Mouse (Mus musculus) hindbrain, embryonic 11.5 days (tissue): ENCODE measurements around the gene Gm5127. TPM values are rescaled to one million over a fixed set of nuclear protein-coding genes. Genes with fewer than 3 reads are reported as not detected.
A peak's percentile ranks its signal among the peaks of the same experiment; 100 is the strongest.

ENCODE experiments used
- ATAC-seq: fragments of 200-750 bp; cut with Nextera tagmentation; 2 replicates; pipeline ENCODE4 v1.8.0; 2017; ENCODE audit warnings: mild to moderate bottlenecking, moderate TSS enrichment, moderate library complexity; ENCODE audit not compliant: low FRiP score
- DNase-seq: peaks from one replicate; pipeline ENCODE4 v3.0.0-alpha.2; 2015; ENCODE audit warnings: low spot score
- H3K27ac ChIP-seq: fragments of 300-500 bp; sonication (generic); 2 replicates; pipeline ENCODE4 v1.5.1; 2014; ENCODE audit warnings: mild to moderate bottlenecking, low read depth, low read length
- H3K27me3 ChIP-seq: fragments of 300-500 bp; sonication (generic); 2 replicates; pipeline ENCODE4 v1.6.1; 2014; ENCODE audit warnings: mild to moderate bottlenecking, low read length, moderate library complexity, mixed read lengths; ENCODE audit not compliant: control insufficient read depth, insufficient read depth
- H3K36me3 ChIP-seq: fragments of 300-500 bp; sonication (generic); 2 replicates; pipeline ENCODE4 v1.6.1; 2014; ENCODE audit warnings: mild to moderate bottlenecking, low read length, moderate library complexity, mixed read lengths; ENCODE audit not compliant: control insufficient read depth, insufficient read depth
- H3K4me1 ChIP-seq: fragments of 300-500 bp; sonication (generic); replicated peaks from 2 replicates; pipeline ENCODE4 v1.6.1; 2014; ENCODE audit warnings: low read length, mixed read lengths; ENCODE audit not compliant: control insufficient read depth, insufficient read depth
- H3K4me2 ChIP-seq: fragments of 300-500 bp; sonication (generic); replicated peaks from 2 replicates; pipeline ENCODE4 v1.6.1; 2014; ENCODE audit warnings: mild to moderate bottlenecking, low read depth, low read length
- H3K4me3 ChIP-seq: fragments of 300-500 bp; sonication (generic); 2 replicates; pipeline ENCODE4 v1.5.1; 2014; ENCODE audit warnings: low read depth, low read length
- H3K9ac ChIP-seq: fragments of 300-500 bp; sonication (generic); 2 replicates; pipeline ENCODE4 v1.6.1; 2014; ENCODE audit warnings: low read depth, low read length
- H3K9me3 ChIP-seq: fragments of 300-500 bp; sonication (generic); 2 replicates; pipeline ENCODE4 v1.6.1; 2016; ENCODE audit warnings: low read length; ENCODE audit not compliant: control insufficient read depth
- WGBS: fragments of 180-500 bp; shearing (Covaris S2); extraction: QIAGEN DNeasy Blood & Tissue Kit; methylation state at CpG from one replicate; pipeline ENCODE4 v1.1.7; 2014; 5-methylcytosine and 5-hydroxymethylcytosine counted together
- polyA plus RNA-seq: library from polyadenylated mRNA; unstranded; fragments of >200 nt; fragmentation: Nextera tagmentation; extraction: Ambion mirVana; gene quantifications from 2 replicates; pipeline ENCODE4 v1.2.1, GENCODE M21; 2014

Gene Gm5127
- polyA plus RNA-seq, 1 experiment from 2014 or later: 1.7 TPM

DNA sequence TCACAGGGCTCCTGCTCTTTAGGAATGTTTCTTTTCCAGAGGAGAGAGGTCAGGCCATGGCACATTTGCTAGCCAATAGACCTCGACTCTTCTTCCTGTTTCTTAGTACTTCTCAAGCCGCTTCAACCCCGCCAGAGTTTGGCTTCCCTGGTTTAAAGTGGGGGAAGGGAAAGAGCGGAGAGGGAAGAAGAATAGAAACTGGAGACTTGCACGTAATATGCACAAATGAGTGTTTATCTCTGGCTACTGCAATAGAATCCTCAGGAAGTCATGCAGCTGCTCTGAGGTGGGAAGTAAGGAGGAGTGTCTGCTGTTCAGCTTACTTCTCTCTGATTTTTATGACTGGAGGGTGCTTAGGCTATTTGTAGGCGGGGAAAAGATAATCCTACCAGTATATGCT lies 20.4 kb downstream of the Gm5127 start, which contains the start of gene Cysltr1:
Cysltr1 (minus strand) TSS at position 294 of the 400 bp plus-strand sequence.
- DNase-seq: peak; percentile 5
- Histone ChIP-seq H3K4me2 (no peak within 1 kb of the TSS), H3K9me3 (no peaks in the 10 kb centered on the region), H3K9ac (no peak within 1 kb of the TSS), H3K36me3 (no peaks in the 10 kb centered on the region), H3K4me3 (no peak within 1 kb of the TSS), H3K4me1 (no peaks in the 10 kb centered on the region), H3K27me3 (no peaks in the 10 kb centered on the region), H3K27ac (no peak within 1 kb of the TSS)
- no peak for ATAC-seq
- WGBS: 29% methylated on average over 6 of the region's 6 CpGs

DNA sequence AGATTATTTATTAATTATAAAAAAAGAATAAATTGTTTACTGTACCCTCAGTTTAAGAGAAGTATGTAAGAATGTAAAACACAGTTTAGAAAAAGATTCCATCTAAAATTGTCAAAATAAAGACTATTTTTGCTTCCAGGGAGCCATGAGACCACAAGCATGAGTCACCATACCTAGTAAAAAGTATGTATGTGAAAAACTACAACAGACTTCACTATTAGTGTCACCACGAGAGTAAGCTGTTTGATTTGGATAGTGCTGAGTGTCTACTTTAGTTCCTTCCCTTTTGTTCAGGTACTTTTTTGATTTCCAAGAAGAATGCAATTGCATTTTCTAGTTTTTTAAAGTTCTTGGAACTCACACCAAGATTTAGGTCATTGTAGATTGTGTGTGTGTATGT lies 39.5 kb downstream of the Gm5127 start:
- H3K9ac ChIP-seq: no peak overlapping the region
- no peaks in the 10 kb centered on the region for H3K36me3 ChIP-seq
- H3K9me3 ChIP-seq: no peaks in the 10 kb centered on the region
- no peaks in the 10 kb centered on the region for H3K27me3 ChIP-seq
- H3K4me1 ChIP-seq: no peaks in the 10 kb centered on the region
- DNase-seq (no peak), ATAC-seq (no peak)
- 73% methylated on average over 1 of the region's 1 CpGs for WGBS
- no peak overlapping the region for H3K27ac ChIP-seq
- H3K4me3 ChIP-seq: no peak overlapping the region
- H3K4me2 ChIP-seq: no peak overlapping the region

DNA sequence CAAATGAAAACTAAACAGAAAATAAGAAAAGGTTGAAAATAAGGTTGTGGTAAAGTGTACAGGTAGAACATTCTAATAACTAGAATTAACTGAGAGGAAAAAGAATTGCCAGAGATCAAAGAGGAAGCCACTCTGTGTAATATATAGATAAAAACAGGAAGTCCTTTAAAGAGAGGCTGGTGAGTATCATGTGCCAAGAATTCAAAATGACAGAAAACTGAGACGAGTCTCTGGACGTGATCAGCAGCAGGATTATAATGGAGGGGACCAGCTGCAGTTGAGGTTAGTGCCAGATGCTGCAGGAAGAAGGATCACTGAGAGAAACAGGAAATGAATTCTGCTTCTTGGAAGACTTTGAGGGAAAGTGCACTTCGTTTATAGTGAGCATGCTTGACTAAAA lies 40.7 kb downstream of the Gm5127 start:
- ATAC-seq: no peak
- H3K4me3 ChIP-seq: no peak overlapping the region
- H3K9ac ChIP-seq: no peak overlapping the region
- no peak overlapping the region for H3K4me2 ChIP-seq
- no peak overlapping the region for H3K27ac ChIP-seq
- no peaks in the 10 kb centered on the region for H3K4me1 ChIP-seq
- H3K27me3 ChIP-seq: no peaks in the 10 kb centered on the region
- no peaks in the 10 kb centered on the region for H3K9me3 ChIP-seq
- no peaks in the 10 kb centered on the region for H3K36me3 ChIP-seq
- no peak for DNase-seq
- 67% methylated on average over 3 of the region's 3 CpGs for whole genome bisulfite sequencing

DNA sequence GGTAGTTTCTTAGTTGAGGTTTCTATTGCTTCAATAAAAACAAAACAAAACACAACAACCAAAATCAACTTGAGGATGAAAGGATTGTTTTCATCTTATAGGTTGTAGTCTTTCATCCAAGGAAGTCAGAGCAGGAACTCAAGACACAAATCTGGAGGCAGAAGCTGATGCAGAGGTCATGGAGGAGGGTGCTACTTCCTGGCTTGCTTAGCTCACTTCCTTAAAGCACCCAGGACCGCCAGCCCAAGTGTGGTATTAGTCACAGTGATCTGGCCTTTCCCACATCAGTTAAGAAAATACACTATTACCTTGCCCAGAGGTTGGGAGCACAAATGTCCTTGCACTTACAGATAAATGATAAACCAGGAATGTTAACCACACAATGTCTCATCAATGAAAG lies 45.5 kb downstream of the Gm5127 start:
- Histone ChIP-seq H3K4me1 (no peaks in the 10 kb centered on the region), H3K4me3 (no peak overlapping the region), H3K27me3 (no peaks in the 10 kb centered on the region), H3K27ac (no peak overlapping the region), H3K9me3 (no peaks in the 10 kb centered on the region), H3K36me3 (no peaks in the 10 kb centered on the region), H3K4me2 (no peak overlapping the region), H3K9ac (no peak overlapping the region)
- ATAC-seq (no peak), DNase-seq (no peak)
- WGBS: 71% methylated on average over 1 of the region's 1 CpGs

DNA sequence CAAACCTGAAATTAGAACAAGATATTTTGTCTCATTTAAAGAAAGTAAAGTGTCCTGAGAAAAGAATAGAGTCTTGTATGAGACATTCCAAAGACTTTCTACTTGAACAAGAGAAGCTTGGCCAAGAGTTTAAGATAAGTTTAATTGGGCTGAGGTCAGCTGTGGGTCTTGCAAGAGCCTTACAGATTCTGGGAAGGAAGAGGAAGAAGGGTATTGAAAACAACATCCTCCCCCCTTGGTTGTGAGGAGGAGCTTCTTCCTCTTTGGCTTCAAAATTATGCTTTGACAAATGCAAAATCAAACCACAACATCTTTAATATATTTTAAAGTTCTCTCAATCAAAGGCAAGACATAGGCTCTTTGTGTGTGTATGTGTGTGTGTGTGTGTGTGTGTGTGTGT lies 50.6 kb downstream of the Gm5127 start:
- Histone ChIP-seq H3K4me1 (no peaks in the 10 kb centered on the region), H3K9ac (no peak overlapping the region), H3K4me3 (no peak overlapping the region), H3K27ac (no peak overlapping the region), H3K4me2 (no peak overlapping the region), H3K27me3 (no peaks in the 10 kb centered on the region), H3K9me3 (no peaks in the 10 kb centered on the region), H3K36me3 (no peaks in the 10 kb centered on the region)
- ATAC-seq (no peak), DNase-seq (no peak)

DNA sequence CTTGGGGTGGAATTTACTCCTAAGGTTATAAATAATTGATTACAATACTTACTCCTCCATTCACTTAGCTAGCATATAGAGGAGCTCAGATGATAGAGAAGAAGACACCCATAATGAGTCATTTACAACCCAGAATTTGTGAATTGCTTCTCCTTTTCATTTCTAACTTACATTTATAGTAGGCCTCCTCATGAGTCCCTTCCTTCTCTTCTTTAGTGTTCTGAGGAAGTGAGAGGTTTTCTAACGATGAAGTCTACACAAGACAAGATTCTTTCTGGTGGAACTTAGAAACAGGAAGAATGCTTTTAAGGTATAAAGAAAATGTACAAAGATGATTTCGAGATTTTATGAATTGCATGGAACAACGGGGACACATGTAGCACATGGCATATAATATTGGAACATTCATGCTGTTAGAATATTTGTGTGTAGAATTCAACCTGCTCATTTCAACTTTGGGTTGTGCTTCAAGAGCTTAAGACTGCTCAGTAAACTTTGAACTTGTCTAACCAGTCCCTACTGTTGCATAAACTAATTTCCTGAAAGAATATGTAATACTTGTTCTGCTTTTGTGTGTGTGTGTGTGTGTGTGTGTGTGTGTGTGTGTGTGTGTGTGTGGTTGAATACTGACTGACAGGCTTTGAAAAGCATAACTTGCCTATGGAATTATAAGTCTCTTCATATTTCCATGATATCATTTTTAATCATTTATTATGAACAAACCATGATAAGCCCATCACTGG lies 52.0 kb downstream of the Gm5127 start:
- H3K4me1 ChIP-seq: no peaks in the 10 kb centered on the region
- H3K27me3 ChIP-seq: no peaks in the 10 kb centered on the region
- no peak overlapping the region for H3K4me2 ChIP-seq
- DNase-seq: no peak
- no peak for ATAC-seq
- 86% methylated on average over 3 of the region's 3 CpGs for WGBS
- H3K27ac ChIP-seq: no peak overlapping the region
- no peaks in the 10 kb centered on the region for H3K36me3 ChIP-seq
- H3K9me3 ChIP-seq: no peaks in the 10 kb centered on the region
- H3K9ac ChIP-seq: no peak overlapping the region
- no peak overlapping the region for H3K4me3 ChIP-seq

DNA sequence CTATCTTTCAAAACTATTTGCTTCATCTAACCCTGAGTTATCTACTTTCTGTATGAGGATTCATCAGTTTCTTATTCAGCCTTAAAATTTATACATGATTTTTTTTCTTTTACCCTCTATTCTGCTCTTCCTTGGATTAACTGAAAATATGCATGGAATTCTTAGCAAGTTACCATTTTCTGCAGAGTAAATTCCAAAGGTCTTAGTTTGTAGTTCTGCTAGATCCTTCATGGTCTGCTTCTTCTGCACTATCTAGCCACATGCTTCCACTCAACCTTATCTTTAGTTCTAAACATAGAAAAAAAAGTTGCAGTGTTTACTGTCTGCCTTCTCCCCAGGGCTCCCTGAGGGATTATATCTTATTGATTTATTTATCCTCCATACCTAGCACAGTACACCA lies 79.1 kb downstream of the Gm5127 start:
- Histone ChIP-seq H3K4me3 (no peak overlapping the region), H3K27me3 (no peaks in the 10 kb centered on the region), H3K9me3 (no peaks in the 10 kb centered on the region), H3K4me2 (no peak overlapping the region), H3K4me1 (no peaks in the 10 kb centered on the region), H3K9ac (no peak overlapping the region), H3K27ac (no peak overlapping the region), H3K36me3 (no peaks in the 10 kb centered on the region)
- no peak for ATAC-seq
- DNase-seq: no peak

DNA sequence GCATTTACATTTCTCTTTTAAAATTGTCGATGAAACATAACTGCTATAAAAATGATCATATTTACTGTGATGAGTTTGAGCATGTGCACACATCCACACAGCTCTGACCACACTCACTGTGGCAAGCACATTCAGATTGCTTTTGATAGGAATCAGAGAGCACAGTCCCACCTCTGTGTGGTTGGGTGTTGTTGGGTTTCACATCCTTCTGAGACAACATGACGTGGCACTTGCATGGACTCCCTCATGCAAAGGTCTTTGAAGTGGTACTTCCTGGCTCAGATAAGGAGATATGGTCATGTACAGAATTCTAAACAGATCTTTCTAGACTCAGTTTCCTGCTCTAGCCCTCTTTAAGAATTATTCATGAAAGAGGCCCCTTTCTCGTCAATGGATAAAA lies 121.6 kb downstream of the Gm5127 start:
- no peak overlapping the region for H3K27ac ChIP-seq
- H3K4me2 ChIP-seq: no peak overlapping the region
- ATAC-seq (no peak), DNase-seq (no peak)
- H3K4me1 ChIP-seq: no peaks in the 10 kb centered on the region
- no peak overlapping the region for H3K9ac ChIP-seq
- no peaks in the 10 kb centered on the region for H3K27me3 ChIP-seq
- no peak overlapping the region for H3K4me3 ChIP-seq
- H3K9me3 ChIP-seq: no peaks in the 10 kb centered on the region
- H3K36me3 ChIP-seq: no peaks in the 10 kb centered on the region
- WGBS: 84% methylated on average over 3 of the region's 3 CpGs

DNA sequence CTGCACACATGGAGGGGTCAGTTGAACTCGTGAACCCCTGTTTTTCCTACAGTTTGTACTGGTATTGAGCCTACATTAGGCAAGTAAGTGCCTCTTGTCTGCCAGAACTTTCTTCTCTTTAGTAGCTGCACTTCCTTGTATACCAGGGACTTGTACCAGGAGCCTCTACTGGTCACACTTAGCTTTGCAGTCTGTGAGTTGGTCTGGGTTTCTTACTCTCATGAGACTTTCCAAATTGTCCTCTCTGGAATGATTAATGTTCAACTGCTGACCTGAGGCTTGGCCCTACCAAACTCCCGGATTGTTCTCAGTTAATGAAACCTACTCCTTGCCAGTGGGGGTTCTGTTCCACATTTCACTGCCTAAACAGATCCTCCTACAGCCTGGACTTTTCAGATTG lies 134.2 kb downstream of the Gm5127 start:
- Histone ChIP-seq H3K36me3 (no peaks in the 10 kb centered on the region), H3K4me1 (no peaks in the 10 kb centered on the region), H3K4me3 (no peak overlapping the region), H3K9ac (no peak overlapping the region), H3K27ac (no peak overlapping the region), H3K4me2 (no peak overlapping the region), H3K9me3 (no peaks in the 10 kb centered on the region), H3K27me3 (no peaks in the 10 kb centered on the region)
- DNase-seq: peak; percentile 0
- no peak for ATAC-seq
- 31% methylated on average over 2 of the region's 2 CpGs for WGBS
